Mouse (Mus musculus): Measurements from ENCODE around the gene Gm13199. TPM values are rescaled to one million over a fixed set of nuclear protein-coding genes. Genes with fewer than 3 reads are reported as not detected.

The Gm13199 gene
- polyA plus RNA-seq, 1 experiment = not detected

- TF ChIP-seq CTCF (IDR thresholded peaks at IDR 0.05; ENCODE audit: insufficient read depth, low read depth, low read length) (no peak), POLR2A (IDR thresholded peaks at IDR 0.05; ENCODE audit: insufficient read depth, low read depth, low read length) (no peak)
- H3K4me3 ChIP-seq (ENCODE audit: insufficient read depth, low read depth, low read length) = no peak overlapping the region
- no peak overlapping the region for H3K27ac ChIP-seq (ENCODE audit: insufficient read depth, low read depth, low read length)
- no peaks in the 10 kb centered on the region for H3K4me1 ChIP-seq (ENCODE audit: control insufficient read depth, insufficient read depth, low read length)
- 81% methylated on average over 3 of the region's 3 CpGs for WGBS
These were observed 14.7 kb upstream of the Gm13199 start for GRCm38 (mm10) chr2:5877446-5877845.

- H3K4me1 ChIP-seq (ENCODE audit: control insufficient read depth, insufficient read depth, low read length) = no peaks in the 10 kb centered on the region
- 89% methylated on average over 5 of the region's 5 CpGs for WGBS
- TF ChIP-seq POLR2A (IDR thresholded peaks at IDR 0.05; ENCODE audit: insufficient read depth, low read depth, low read length) (no peak), CTCF (IDR thresholded peaks at IDR 0.05; ENCODE audit: insufficient read depth, low read depth, low read length) (no peak)
- H3K4me3 ChIP-seq (ENCODE audit: insufficient read depth, low read depth, low read length) = no peak overlapping the region
- H3K27ac ChIP-seq (ENCODE audit: insufficient read depth, low read depth, low read length) = no peak overlapping the region
These were observed 7.0 kb upstream of the Gm13199 start for GRCm38 (mm10) chr2:5869746-5870145.

GRCm38 (mm10) chr2:5867681-5868080 lies 4.9 kb upstream of the Gm13199 start:
- Histone ChIP-seq H3K27ac (ENCODE audit: insufficient read depth, low read depth, low read length) (no peak overlapping the region), H3K4me1 (ENCODE audit: control insufficient read depth, insufficient read depth, low read length) (no peaks in the 10 kb centered on the region), H3K4me3 (ENCODE audit: insufficient read depth, low read depth, low read length) (no peak overlapping the region)
- TF ChIP-seq CTCF (IDR thresholded peaks at IDR 0.05; ENCODE audit: insufficient read depth, low read depth, low read length) (no peak), POLR2A (IDR thresholded peaks at IDR 0.05; ENCODE audit: insufficient read depth, low read depth, low read length) (no peak)
- WGBS = 34% methylated on average over 2 of the region's 2 CpGs

GRCm38 (mm10) chr2:5851866-5852265 lies 10.9 kb downstream of the Gm13199 start:
- 79% methylated on average over 5 of the region's 5 CpGs for WGBS
- Histone ChIP-seq H3K4me3 (ENCODE audit: insufficient read depth, low read depth, low read length) (no peak overlapping the region), H3K27ac (ENCODE audit: insufficient read depth, low read depth, low read length) (no peak overlapping the region), H3K4me1 (ENCODE audit: control insufficient read depth, insufficient read depth, low read length) (no peaks in the 10 kb centered on the region)
- no peak for TF ChIP-seq POLR2A (IDR thresholded peaks at IDR 0.05; ENCODE audit: insufficient read depth, low read depth, low read length)
- TF ChIP-seq CTCF (IDR thresholded peaks at IDR 0.05; ENCODE audit: insufficient read depth, low read depth, low read length) = no peak

GRCm38 (mm10) chr2:5851116-5851515 lies 11.6 kb downstream of the Gm13199 start:
- WGBS = 90% methylated on average over 9 of the region's 9 CpGs
- no peaks in the 10 kb centered on the region for H3K4me1 ChIP-seq (ENCODE audit: control insufficient read depth, insufficient read depth, low read length)
- H3K4me3 ChIP-seq (ENCODE audit: insufficient read depth, low read depth, low read length) = no peak overlapping the region
- TF ChIP-seq POLR2A (IDR thresholded peaks at IDR 0.05; ENCODE audit: insufficient read depth, low read depth, low read length) = no peak
- no peak for TF ChIP-seq CTCF (IDR thresholded peaks at IDR 0.05; ENCODE audit: insufficient read depth, low read depth, low read length)
- H3K27ac ChIP-seq (ENCODE audit: insufficient read depth, low read depth, low read length) = no peak overlapping the region

- Histone ChIP-seq H3K4me1 (ENCODE audit: control insufficient read depth, insufficient read depth, low read length) (peaks cover 2% of the 10 kb centered on the region; the same call in 1 of the 2 replicates), H3K4me3 (ENCODE audit: insufficient read depth, low read depth, low read length) (no peak overlapping the region), H3K27ac (ENCODE audit: insufficient read depth, low read depth, low read length) (no peak overlapping the region)
- 11% methylated on average over 4 of the region's 4 CpGs for WGBS
- no peak for TF ChIP-seq POLR2A (IDR thresholded peaks at IDR 0.05; ENCODE audit: insufficient read depth, low read depth, low read length)
- TF ChIP-seq CTCF (IDR thresholded peaks at IDR 0.05; ENCODE audit: insufficient read depth, low read depth, low read length) = no peak
These were observed 16.9 kb downstream of the Gm13199 start for GRCm38 (mm10) chr2:5845826-5846225.

GRCm38 (mm10) chr2:5844873-5845631 lies 17.7 kb downstream of the Gm13199 start, which contains the start of the genes Nudt5 and Cdc123:
Gene Nudt5, plus strand, starts transcription at chr2:5845019.
Gene Cdc123, minus strand, starts transcription at chr2:5845164.
- Histone ChIP-seq H3K27ac (ENCODE audit: insufficient read depth, low read depth, low read length) (peak within 1 kb of the TSS; percentile 95), H3K4me1 (ENCODE audit: control insufficient read depth, insufficient read depth, low read length) (peaks cover 2% of the 10 kb centered on the region; the same call in 1 of the 2 replicates), H3K4me3 (ENCODE audit: insufficient read depth, low read depth, low read length) (peak within 1 kb of the TSS; percentile 82)
- TF ChIP-seq POLR2A (IDR thresholded peaks at IDR 0.05; ENCODE audit: insufficient read depth, low read depth, low read length) (no peak; the same call in 1 of the 2 replicates), CTCF (IDR thresholded peaks at IDR 0.05; ENCODE audit: insufficient read depth, low read depth, low read length) (peak; percentile 64)
- WGBS = under 1% methylated on average over 53 of the region's 53 CpGs

- peak overlapping the region; percentile 82 for H3K4me3 ChIP-seq (ENCODE audit: insufficient read depth, low read depth, low read length)
These were observed 18.4 kb downstream of the Gm13199 start for GRCm38 (mm10) chr2:5844181-5844872.

GRCm38 (mm10) chr2:5840815-5841214 lies 21.9 kb downstream of the Gm13199 start:
- no peak for TF ChIP-seq CTCF (IDR thresholded peaks at IDR 0.05; ENCODE audit: insufficient read depth, low read depth, low read length)
- no peak for TF ChIP-seq POLR2A (IDR thresholded peaks at IDR 0.05; ENCODE audit: insufficient read depth, low read depth, low read length)
- peaks cover 2% of the 10 kb centered on the region; the same call in 1 of the 2 replicates for H3K4me1 ChIP-seq (ENCODE audit: control insufficient read depth, insufficient read depth, low read length)
- WGBS = 79% methylated on average over 11 of the region's 11 CpGs
- no peak overlapping the region for H3K27ac ChIP-seq (ENCODE audit: insufficient read depth, low read depth, low read length)
- H3K4me3 ChIP-seq (ENCODE audit: insufficient read depth, low read depth, low read length) = no peak overlapping the region

More at GRCm38 (mm10) chr2:5844181-5844872, 18.4 kb downstream of the Gm13199 start:
- WGBS = 3% methylated on average over 23 of the region's 23 CpGs
- H3K27ac ChIP-seq (ENCODE audit: insufficient read depth, low read depth, low read length) = peak overlapping the region; percentile 95; the same call in 1 of the 2 replicates
- H3K4me1 ChIP-seq (ENCODE audit: control insufficient read depth, insufficient read depth, low read length) = peaks cover 2% of the 10 kb centered on the region; the same call in 1 of the 2 replicates
- TF ChIP-seq POLR2A (IDR thresholded peaks at IDR 0.05; ENCODE audit: insufficient read depth, low read depth, low read length) = no peak
- TF ChIP-seq CTCF (IDR thresholded peaks at IDR 0.05; ENCODE audit: insufficient read depth, low read depth, low read length) = no peak
